Mouse (Mus musculus) common myeloid progenitor, adult 5-6 weeks (primary cell): ENCODE measurements around the gene Cacna1d. TPM values are rescaled to one million over a fixed set of nuclear protein-coding genes. Genes with fewer than 3 reads are reported as not detected.

Source experiments
- ATAC-seq: replicated peaks from 2 replicates; pipeline ENCODE4 v1.8.0; 2016; ENCODE audit warnings: low read depth, mild to moderate bottlenecking, moderate TSS enrichment, inconsistent platforms; ENCODE audit not compliant: poor library complexity, severe bottlenecking
- total RNA-seq: library from RNA; stranded (forward); fragments of 200-1000, 187-1606 nt; gene quantifications from 2 replicates; pipeline ENCODE4 v1.2.3, GENCODE M21; 2017

Gene Cacna1d
- total RNA-seq, 1 experiment from 2014 or later, result 0.78 TPM

GRCm38 (mm10) chr14:30184013-30184412 is 307.2 kb downstream of the Cacna1d start:
- ATAC-seq, result no peak

GRCm38 (mm10) chr14:30182624-30183524 is 308.4 kb downstream of the Cacna1d start:
- no peak for ATAC-seq

GRCm38 (mm10) chr14:30178306-30178705 is 312.9 kb downstream of the Cacna1d start:
- no peak for ATAC-seq

DNA sequence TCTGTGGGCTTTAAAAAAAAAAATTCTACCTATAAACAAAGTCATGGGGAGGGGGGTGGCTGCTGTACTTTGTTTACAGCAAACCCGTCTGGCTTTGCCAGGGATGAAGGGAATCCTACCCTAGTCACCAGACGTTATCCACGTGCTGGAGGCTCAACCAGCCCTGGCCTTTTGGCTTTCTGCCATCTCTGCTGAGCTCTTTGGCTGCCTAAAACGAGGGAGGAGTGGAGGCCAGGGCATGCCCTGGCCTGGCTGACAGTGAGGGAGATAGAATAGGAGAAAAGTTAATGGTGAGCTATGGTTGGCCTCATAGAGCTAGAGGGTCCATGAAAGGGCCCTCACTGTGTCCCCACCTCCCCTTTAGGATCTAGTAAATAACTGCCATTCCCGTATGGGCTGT is 313.4 kb downstream of the Cacna1d start:
- ATAC-seq, result no peak

DNA sequence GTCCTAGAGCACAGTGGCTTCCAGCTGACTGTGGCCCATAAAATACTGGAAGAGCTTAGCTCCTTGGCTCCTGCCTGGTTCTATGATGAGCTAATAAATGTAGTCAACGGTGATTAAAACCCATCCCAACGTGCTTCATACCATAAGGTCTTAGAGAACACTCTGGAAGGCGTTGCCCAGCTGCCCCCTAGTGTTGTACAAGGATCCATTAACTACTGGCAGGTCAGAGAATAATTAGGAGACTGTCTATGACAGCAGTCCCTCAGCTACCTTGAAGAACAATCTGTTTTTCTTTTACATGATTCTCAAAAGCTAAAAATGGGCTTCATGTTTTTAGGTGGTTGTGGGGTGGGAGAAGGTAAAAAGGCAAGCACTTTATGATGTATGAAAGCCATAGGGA is 315.9 kb downstream of the Cacna1d start:
- ATAC-seq, result no peak

DNA sequence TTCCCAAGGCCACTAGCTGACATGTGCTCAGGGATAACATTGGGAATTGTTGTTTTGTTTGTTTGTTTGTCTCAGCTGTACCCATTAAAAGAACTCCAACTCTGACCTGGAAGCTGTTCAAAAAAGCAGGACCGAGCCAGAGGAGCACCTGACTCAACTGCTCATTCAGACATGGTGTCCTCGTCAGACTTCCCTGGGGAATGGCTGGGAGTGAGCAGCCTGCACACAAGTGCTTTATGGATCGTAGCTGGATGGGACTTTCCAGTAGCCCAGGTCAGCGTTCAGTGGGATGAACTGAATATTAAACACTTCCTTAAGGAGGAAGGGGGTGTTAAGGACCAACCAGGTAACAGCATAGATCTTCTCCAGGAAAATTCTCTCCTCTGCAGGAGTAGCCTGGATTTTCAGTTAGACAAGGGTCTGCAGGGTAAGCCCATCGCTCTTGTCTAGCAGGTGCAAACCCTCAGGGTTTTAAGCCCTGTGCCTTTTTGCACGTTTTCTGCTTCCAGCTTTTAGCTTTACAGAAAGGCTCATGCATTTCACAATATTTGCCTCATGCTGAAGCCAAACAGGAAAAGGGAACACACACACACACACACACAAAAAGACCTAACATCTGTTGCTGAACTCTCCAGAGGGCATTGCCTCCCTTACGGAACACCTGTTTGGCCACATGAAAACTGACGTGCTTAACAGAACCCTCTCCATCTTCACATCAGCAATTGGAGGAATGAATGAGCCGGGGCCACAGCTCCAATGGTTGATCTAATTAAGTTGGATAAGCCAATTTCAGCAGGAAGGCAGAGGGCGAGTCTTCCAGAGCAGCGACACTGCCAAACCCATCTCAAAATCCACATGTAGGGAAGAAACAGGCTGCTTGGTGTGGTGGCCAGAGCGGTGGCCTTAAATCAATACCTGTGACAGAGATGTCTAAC is 318.2 kb downstream of the Cacna1d start:
- ATAC-seq, result no peak

DNA sequence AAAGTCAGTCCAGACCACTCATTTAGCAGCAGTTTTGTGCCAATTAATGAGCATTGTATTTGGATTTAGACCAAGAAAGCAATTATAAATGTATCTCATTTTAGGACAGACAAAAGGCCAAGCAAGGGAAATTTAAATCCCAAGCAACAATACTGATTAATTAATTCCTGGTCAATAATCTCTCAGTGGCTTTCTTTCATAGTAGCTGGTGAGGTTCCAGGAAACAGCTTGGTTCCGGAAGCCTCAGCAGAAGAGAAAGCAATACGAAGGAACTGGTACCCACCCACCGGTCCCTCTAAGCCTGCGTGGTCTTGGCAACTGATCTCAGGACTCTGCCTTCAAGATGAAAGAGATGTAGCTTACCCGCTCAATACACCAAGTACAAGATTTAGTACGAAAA is 319.7 kb downstream of the Cacna1d start:
- no peak for ATAC-seq

DNA sequence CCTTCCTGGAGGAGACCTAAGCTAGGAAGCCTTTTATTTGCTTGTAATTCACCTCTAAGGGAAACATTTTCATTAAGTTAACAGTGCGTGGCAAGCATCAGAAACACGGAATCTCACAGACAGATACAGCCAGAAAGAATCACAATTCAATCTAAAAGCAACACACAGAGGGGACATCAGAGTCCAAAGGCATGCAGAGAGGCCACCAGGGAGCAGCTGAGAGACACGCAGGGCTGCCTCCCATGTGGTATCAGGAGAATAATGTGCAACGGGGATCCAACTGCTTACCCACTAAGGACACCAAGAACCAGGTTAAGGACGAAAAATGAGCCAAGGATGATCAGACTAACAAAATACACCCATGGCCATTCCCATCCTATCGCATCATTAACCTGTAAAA is 320.2 kb downstream of the Cacna1d start:
- ATAC-seq, result no peak

GRCm38 (mm10) chr14:30169455-30169854 is 321.8 kb downstream of the Cacna1d start:
- ATAC-seq, result peak; percentile 90

- ATAC-seq, result no peak
Measured at GRCm38 (mm10) chr14:30168902-30169301, 322.4 kb downstream of the Cacna1d start.

DNA sequence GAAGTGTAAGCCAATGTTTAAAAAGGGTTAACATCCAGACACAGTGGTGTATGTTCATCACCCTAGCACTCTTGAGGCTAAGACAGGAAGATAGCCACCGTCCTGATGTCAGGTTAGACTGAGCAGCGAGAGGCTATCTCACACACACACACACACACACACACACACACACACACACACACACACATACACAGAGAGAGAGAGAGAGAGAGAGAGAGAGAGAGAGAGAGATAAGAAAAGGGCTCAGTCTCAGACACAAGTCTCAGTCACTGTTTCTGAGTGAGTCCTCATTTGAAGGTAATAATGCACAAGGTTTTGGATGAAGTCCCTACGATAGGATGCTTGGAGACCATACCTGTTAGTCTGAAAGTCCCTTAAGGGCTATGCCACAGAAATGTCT is 322.9 kb downstream of the Cacna1d start:
- ATAC-seq, result no peak

- no peak for ATAC-seq
Measured at GRCm38 (mm10) chr14:30167606-30168005, 323.6 kb downstream of the Cacna1d start.

GRCm38 (mm10) chr14:30166036-30166435 is 325.2 kb downstream of the Cacna1d start:
- no peak for ATAC-seq

DNA sequence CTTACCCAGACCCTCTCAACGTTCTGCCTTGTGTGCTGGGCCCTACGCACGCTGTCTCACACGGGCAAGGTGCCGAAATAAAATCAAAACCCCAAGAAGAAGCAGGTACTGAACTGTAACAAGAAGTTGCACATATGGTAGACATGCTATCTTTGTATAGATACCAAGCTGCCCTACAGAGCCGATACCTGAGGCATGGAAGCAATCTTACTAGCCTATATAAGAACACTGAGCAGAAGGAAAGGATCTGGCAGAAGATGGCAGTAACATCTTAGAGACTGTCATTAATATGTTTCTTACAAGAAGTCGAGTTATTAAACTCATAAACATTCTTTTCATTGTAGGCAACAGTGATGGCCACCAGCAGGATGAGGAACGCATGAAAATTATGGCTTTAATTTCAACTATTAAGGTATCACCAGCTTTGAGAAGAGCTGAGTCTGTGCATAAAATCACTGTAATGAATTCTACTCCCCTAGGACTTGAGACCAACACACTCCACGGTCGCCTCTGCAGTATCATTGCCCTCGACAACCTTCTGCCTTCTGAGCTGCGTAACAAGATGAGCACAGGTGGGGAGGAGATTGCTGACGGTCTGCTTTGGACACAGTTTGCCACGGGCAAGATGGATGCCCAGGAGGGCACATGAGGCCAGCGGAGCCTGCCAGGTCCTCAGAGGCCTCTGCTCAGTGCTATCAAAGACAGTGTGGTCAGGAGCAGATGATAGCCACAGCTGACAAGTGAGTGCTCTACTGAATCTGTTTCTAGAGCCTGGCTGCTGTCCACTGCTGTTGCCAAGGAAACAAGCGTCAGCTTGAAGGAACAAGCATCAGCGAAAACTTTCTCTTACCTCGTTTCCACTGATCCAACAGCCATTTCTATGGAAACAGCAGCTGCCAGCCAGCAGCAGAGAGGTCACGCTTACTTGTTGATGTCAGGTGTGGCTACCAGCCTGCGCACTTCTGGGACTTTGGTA is 327.2 kb downstream of the Cacna1d start:
- no peak for ATAC-seq

- no peak for ATAC-seq
Measured at GRCm38 (mm10) chr14:30147774-30148173, 343.5 kb downstream of the Cacna1d start.

GRCm38 (mm10) chr14:30138379-30138964 is 352.8 kb downstream of the Cacna1d start:
- no peak for ATAC-seq

DNA sequence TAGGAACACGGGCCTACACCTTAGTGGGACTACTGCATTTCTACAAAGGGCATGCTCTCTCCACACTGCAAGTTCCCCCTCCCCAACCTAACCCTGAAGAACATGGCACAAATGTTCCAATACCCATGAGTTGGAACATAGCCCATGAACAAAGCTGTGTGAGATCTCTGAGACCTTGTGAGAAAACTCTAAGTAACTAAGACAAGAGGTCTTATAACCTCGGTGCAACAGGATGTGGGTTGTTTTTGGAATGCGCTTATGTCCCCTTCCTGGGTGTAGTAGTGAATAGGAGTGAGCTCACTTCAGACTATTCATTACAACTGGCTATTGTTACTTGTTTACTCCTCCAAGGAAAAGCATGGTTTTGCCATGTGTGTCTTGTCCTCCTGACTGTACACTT is 353.3 kb downstream of the Cacna1d start:
- no peak for ATAC-seq

DNA sequence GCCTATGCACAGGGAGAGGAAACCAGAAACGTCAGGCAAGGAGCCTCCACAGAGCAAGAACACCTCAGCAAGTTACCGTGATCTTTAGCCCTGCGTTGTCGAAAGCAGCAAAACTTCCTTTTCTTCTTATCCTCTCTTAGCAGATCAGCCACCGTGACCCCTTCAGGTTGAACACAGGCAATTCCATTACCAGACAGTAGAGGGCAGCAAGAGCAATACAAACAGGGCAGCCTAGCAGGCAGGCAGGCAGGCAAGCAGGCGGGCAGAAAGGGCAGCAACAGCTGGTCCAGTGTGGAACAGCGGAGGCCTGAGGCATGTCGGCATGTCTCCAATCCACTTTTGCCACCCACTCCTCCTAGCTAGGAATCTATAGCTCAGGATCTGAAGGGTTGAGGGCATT is 354.3 kb downstream of the Cacna1d start:
- ATAC-seq, result peak; percentile 90

- no peak for ATAC-seq
Measured at GRCm38 (mm10) chr14:30135351-30135750, 355.9 kb downstream of the Cacna1d start.
